Mouse (Mus musculus) stomach, postnatal 0 days (tissue): ENCODE measurements around the gene Usp29. TPM values are rescaled to one million over a fixed set of nuclear protein-coding genes. Genes with fewer than 3 reads are reported as not detected.
A peak's percentile ranks its signal among the peaks of the same experiment; 100 is the strongest.
"Not testable (repeated sequence)": the region's sequence is repeated elsewhere in the genome, so short reads cannot be mapped to it uniquely, and the experiment has no call there.

Experiments
- ATAC-seq: fragments of 200-750 bp; cut with Nextera tagmentation; 2 replicates; pipeline ENCODE4 v1.8.0; 2017; ENCODE audit not compliant: low FRiP score, low TSS enrichment
- DNase-seq: peaks from one replicate; pipeline ENCODE4 v3.0.0-alpha.2; 2016; ENCODE audit warnings: low spot score
- H3K27ac ChIP-seq: fragments of 300-500 bp; sonication (generic); replicated peaks from 2 replicates; pipeline ENCODE4 v1.5.1; 2014; ENCODE audit warnings: mild to moderate bottlenecking, control low read depth
- H3K27me3 ChIP-seq: fragments of 300-500 bp; sonication (generic); 2 replicates; pipeline ENCODE4 v1.6.1; 2014; ENCODE audit warnings: low read length; ENCODE audit not compliant: control insufficient read depth, insufficient read depth
- H3K36me3 ChIP-seq: fragments of 300-500 bp; sonication (generic); 2 replicates; pipeline ENCODE4 v1.6.1; 2014; ENCODE audit warnings: low read length, mixed read lengths; ENCODE audit not compliant: control insufficient read depth, insufficient read depth
- H3K4me1 ChIP-seq: fragments of 300-500 bp; sonication (generic); replicated peaks from 2 replicates; pipeline ENCODE4 v1.6.1; 2014; ENCODE audit warnings: antibody characterized with exemption; ENCODE audit not compliant: control insufficient read depth, insufficient read depth
- H3K4me2 ChIP-seq: fragments of 300-500 bp; sonication (generic); replicated peaks from 2 replicates; pipeline ENCODE4 v1.6.1; 2014; ENCODE audit warnings: low read depth, mild to moderate bottlenecking, control low read depth, moderate library complexity
- H3K4me3 ChIP-seq: fragments of 300-500 bp; sonication (generic); 2 replicates; pipeline ENCODE4 v1.5.1; 2014; ENCODE audit warnings: low read depth, low read length, control low read depth
- H3K9ac ChIP-seq: fragments of 300-500 bp; sonication (generic); 2 replicates; pipeline ENCODE4 v1.6.1; 2014; ENCODE audit warnings: mild to moderate bottlenecking, low read length, control low read depth, mixed read lengths
- H3K9me3 ChIP-seq: fragments of 300-500 bp; sonication (generic); 2 replicates; pipeline ENCODE4 v1.6.1; 2016; ENCODE audit warnings: low read length; ENCODE audit not compliant: control insufficient read depth
- CTCF ChIP-seq: IDR thresholded peaks from 2 replicates; pipeline ENCODE4 v1.5.1; 2016; ENCODE audit warnings: antibody characterized with exemption, low read depth, mild to moderate bottlenecking, moderate library complexity
- EP300 ChIP-seq: optimal IDR thresholded peaks from 2 replicates; pipeline ENCODE3; 2016; ENCODE audit warnings: antibody characterized with exemption
- WGBS: fragments of 180-500 bp; shearing (Covaris S2); extraction: QIAGEN DNeasy Blood & Tissue Kit; methylation state at CpG from one replicate; pipeline ENCODE4 v1.1.7; 2014; 5-methylcytosine and 5-hydroxymethylcytosine counted together
- polyA plus RNA-seq: library from polyadenylated mRNA; unstranded; fragments of >200 nt; fragmentation: Nextera tagmentation; extraction: Ambion mirVana; gene quantifications from 2 replicates; pipeline ENCODE4 v1.2.1, GENCODE M21; 2015

Gene Usp29
- polyA plus RNA-seq, 1 experiment from 2014 or later = 1.0 TPM

- DNase-seq (no peak), ATAC-seq (no peak)
- Histone ChIP-seq H3K36me3 (no peaks in the 10 kb centered on the region), H3K4me1 (no peaks in the 10 kb centered on the region), H3K4me2 (no peak overlapping the region), H3K27me3 (no peaks in the 10 kb centered on the region), H3K9me3 (no peaks in the 10 kb centered on the region), H3K27ac (no peak overlapping the region), H3K4me3 (no peak overlapping the region), H3K9ac (no peak overlapping the region)
- TF ChIP-seq CTCF = no peak
- TF ChIP-seq EP300 = no peak
- 71% methylated on average over 7 of the region's 7 CpGs for WGBS
Observed at GRCm38 (mm10) chr7:6925926-6926730, 195.8 kb downstream of the Usp29 start.

- Histone ChIP-seq H3K9me3 (no peaks in the 10 kb centered on the region), H3K27me3 (no peaks in the 10 kb centered on the region), H3K36me3 (no peaks in the 10 kb centered on the region), H3K27ac (no peak overlapping the region), H3K4me1 (no peaks in the 10 kb centered on the region), H3K4me2 (no peak overlapping the region), H3K4me3 (no peak overlapping the region), H3K9ac (no peak overlapping the region)
- no peak for TF ChIP-seq EP300
- no peak for TF ChIP-seq CTCF
- ATAC-seq (no peak), DNase-seq (no peak)
- 88% methylated on average over 4 of the region's 4 CpGs for WGBS
Observed at GRCm38 (mm10) chr7:6926731-6926995, 196.3 kb downstream of the Usp29 start.

GRCm38 (mm10) chr7:6929286-6929685 is 198.9 kb downstream of the Usp29 start:
- H3K36me3 ChIP-seq = no peaks in the 10 kb centered on the region
- no peak overlapping the region for H3K4me3 ChIP-seq
- 51% methylated on average over 2 of the region's 2 CpGs for WGBS
- no peak for TF ChIP-seq CTCF
- no peak for TF ChIP-seq EP300
- H3K27ac ChIP-seq = no peak overlapping the region
- no peaks in the 10 kb centered on the region for H3K9me3 ChIP-seq
- DNase-seq (no peak), ATAC-seq (no peak)
- no peak overlapping the region for H3K4me2 ChIP-seq
- no peaks in the 10 kb centered on the region for H3K27me3 ChIP-seq
- H3K9ac ChIP-seq = no peak overlapping the region
- H3K4me1 ChIP-seq = no peaks in the 10 kb centered on the region

GRCm38 (mm10) chr7:6934741-6935140 is 204.4 kb downstream of the Usp29 start:
- no peak for DNase-seq
- H3K27me3 ChIP-seq = no peaks in the 10 kb centered on the region
- no peaks in the 10 kb centered on the region for H3K9me3 ChIP-seq
- H3K27ac ChIP-seq = no peak overlapping the region
- 8% methylated on average over 5 of the region's 5 CpGs for WGBS
- no peaks in the 10 kb centered on the region for H3K36me3 ChIP-seq
- no peak overlapping the region for H3K4me3 ChIP-seq
- H3K4me1 ChIP-seq = no peaks in the 10 kb centered on the region
- no peak overlapping the region for H3K9ac ChIP-seq
- H3K4me2 ChIP-seq = no peak overlapping the region
- TF ChIP-seq EP300 (no peak), CTCF (no peak)
- no peak for ATAC-seq

- Histone ChIP-seq H3K4me3 (no peak overlapping the region), H3K9ac (no peak overlapping the region), H3K4me1 (no peaks in the 10 kb centered on the region), H3K27ac (no peak overlapping the region), H3K4me2 (no peak overlapping the region), H3K36me3 (no peaks in the 10 kb centered on the region), H3K27me3 (no peaks in the 10 kb centered on the region), H3K9me3 (no peaks in the 10 kb centered on the region)
- 25% methylated on average over 11 of the region's 11 CpGs for WGBS
- TF ChIP-seq EP300 (no peak), CTCF (peak; percentile 90)
- peak; percentile 29; the same call in 1 of the 2 replicates for ATAC-seq
- peak; percentile 79 for DNase-seq
Observed at GRCm38 (mm10) chr7:6937040-6937439, 206.7 kb downstream of the Usp29 start.

- Histone ChIP-seq H3K9me3 (no peaks in the 10 kb centered on the region), H3K27me3 (no peaks in the 10 kb centered on the region), H3K27ac (no peak overlapping the region), H3K4me2 (0 out of 2 replicates have a peak overlapping the region, but pooled peaks have one; percentile 29), H3K4me1 (no peaks in the 10 kb centered on the region), H3K4me3 (no peak overlapping the region), H3K9ac (no peak overlapping the region), H3K36me3 (no peaks in the 10 kb centered on the region)
- peak; percentile 66 for DNase-seq
- no peak for ATAC-seq
- no peak for TF ChIP-seq EP300
- TF ChIP-seq CTCF = peak; percentile 82
- 16% methylated on average over 16 of the region's 16 CpGs for WGBS
Observed at GRCm38 (mm10) chr7:6940761-6941231, 210.4 kb downstream of the Usp29 start.

- not testable (repeated sequence) for H3K27me3 ChIP-seq, H3K4me2 ChIP-seq, H3K9me3 ChIP-seq, DNase-seq, H3K9ac ChIP-seq, H3K4me1 ChIP-seq, H3K27ac ChIP-seq, H3K4me3 ChIP-seq, H3K36me3 ChIP-seq, ATAC-seq
- WGBS = 91% methylated on average over 18 of the region's 20 CpGs
Observed at GRCm38 (mm10) chr7:6948061-6948460, 217.7 kb downstream of the Usp29 start.
